Mouse (Mus musculus): ENCODE measurements around the gene Emb.
"Not testable (repeated sequence)": the region's sequence is repeated elsewhere in the genome, so short reads cannot be mapped to it uniquely, and the experiment has no call there.

Emb gene

GRCm38 (mm10) chr13:117208236-117208635 is at the start of gene Emb:
Emb (plus strand) TSS chr13:117208536.
- no peak for DNase-seq

- DNase-seq = no peak
Measured at GRCm38 (mm10) chr13:117163906-117164305, 44.4 kb upstream of the Emb start.

GRCm38 (mm10) chr13:117165071-117165470 is 43.3 kb upstream of the Emb start:
- peak; percentile 3 to 15 for DNase-seq

- DNase-seq = not testable (repeated sequence)
Measured at GRCm38 (mm10) chr13:117180912-117181311, 27.4 kb upstream of the Emb start.

GRCm38 (mm10) chr13:117183288-117183687 is 25.0 kb upstream of the Emb start:
- DNase-seq = no peak

- no peak for DNase-seq
Measured at GRCm38 (mm10) chr13:117185329-117185728, 23.0 kb upstream of the Emb start.

- DNase-seq = peak in 1 of 2 experiments; percentile 9
Measured at GRCm38 (mm10) chr13:117192161-117192560, 16.2 kb upstream of the Emb start.

GRCm38 (mm10) chr13:117193422-117193983 is 14.8 kb upstream of the Emb start:
- DNase-seq = no peak

GRCm38 (mm10) chr13:117195569-117196495 is 12.5 kb upstream of the Emb start:
- DNase-seq = no peak

- no peak for DNase-seq
Measured at GRCm38 (mm10) chr13:117197666-117198065, 10.7 kb upstream of the Emb start.

- peak; percentile 92 to 96 for DNase-seq
Measured at GRCm38 (mm10) chr13:117198402-117199083, 9.8 kb upstream of the Emb start.

GRCm38 (mm10) chr13:117202755-117203471 is 5.4 kb upstream of the Emb start:
- DNase-seq = peak; percentile 66 to 73

GRCm38 (mm10) chr13:117204685-117205084 is 3.7 kb upstream of the Emb start:
- DNase-seq = no peak

- DNase-seq = no peak
Measured at GRCm38 (mm10) chr13:117206066-117206465, 2.3 kb upstream of the Emb start.

- no peak for DNase-seq
Measured at GRCm38 (mm10) chr13:117211386-117211875, 3.1 kb downstream of the Emb start.

- DNase-seq = no peak
Measured at GRCm38 (mm10) chr13:117215481-117215880, 7.1 kb downstream of the Emb start.

GRCm38 (mm10) chr13:117216126-117216525 is 7.8 kb downstream of the Emb start:
- DNase-seq = no peak

- DNase-seq = no peak
Measured at GRCm38 (mm10) chr13:117216752-117217363, 8.5 kb downstream of the Emb start.

GRCm38 (mm10) chr13:117217621-117218020 is 9.3 kb downstream of the Emb start:
- no peak for DNase-seq

- DNase-seq = no peak
Measured at GRCm38 (mm10) chr13:117218092-117218491, 9.8 kb downstream of the Emb start.

- DNase-seq = no peak
Measured at GRCm38 (mm10) chr13:117219871-117220500, 11.7 kb downstream of the Emb start.
